Mouse (Mus musculus) heart, postnatal 36 days (tissue): Measurements from ENCODE around the gene Sit1. TPM values are rescaled to one million over a fixed set of nuclear protein-coding genes. Genes with fewer than 3 reads are reported as not detected.

Experiments used
- DNase-seq, 2 experiments: peaks; one replicate each; pipeline ENCODE4 v3.0.0; 2021 to 2022
- intact Hi-C: fragments of 180-260 bp; cut with DNase I; formaldehyde crosslinking; loops from one replicate; pipeline ENCODE4 v1.15.1; 2025
- total RNA-seq, 2 experiments: library from RNA; stranded (reverse); gene quantifications; 2 replicates each; pipeline ENCODE4 v1.2.3; 2021

The Sit1 gene
- total RNA-seq = not detected

DNA sequence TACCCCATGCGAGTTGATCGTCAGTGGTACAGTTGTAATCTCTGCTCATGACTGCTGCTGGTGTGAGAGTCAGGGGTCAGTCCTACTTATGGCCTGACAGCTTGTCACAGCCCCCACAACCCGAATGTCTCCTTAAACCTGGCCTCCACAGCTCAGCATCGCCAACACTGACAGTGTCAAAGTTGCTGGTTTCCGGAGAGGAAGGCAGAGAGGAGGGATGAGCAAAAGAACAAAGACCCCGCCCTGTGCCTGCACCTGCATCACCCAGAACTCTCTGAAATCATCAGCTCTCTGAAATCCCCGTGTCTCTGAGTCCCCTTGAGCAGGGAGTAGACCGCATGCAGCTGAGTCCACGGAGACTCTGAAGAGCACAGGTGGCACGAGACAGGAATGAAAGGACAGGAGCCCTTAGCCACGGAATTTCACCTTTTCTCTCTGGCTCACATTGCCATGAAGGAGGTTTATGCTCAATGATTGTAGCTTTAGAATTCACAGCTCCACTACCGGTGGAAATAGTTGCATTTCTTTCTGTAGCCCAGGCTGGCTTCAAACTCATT is at the start of gene Sit1:
Sit1 (minus strand) TSS at position 200 of the 557 bp plus-strand sequence.
- DNase-seq = no peak
- intact Hi-C loops = no loop called here

DNA sequence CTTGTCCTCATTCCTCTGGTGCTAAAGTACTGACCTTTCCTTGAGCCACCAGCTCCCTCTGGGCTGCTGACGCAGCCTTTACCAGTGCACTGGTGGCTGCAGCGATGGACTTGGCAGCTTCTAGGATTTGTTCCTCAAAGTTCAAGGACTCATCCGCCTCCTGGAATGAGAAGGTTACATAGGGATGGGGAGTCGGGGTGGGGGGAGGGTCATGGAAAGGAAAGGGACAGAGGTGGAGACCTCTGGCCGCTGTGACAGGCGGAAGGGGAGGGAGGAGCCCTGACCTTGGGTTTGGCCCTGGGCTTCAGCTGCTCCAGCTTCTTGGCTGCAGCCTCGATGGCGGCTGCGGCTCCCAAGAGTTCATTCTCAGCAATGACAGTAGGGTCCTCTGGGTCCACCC is 49.7 kb upstream of the Sit1 start:
- DNase-seq = no peak
- intact Hi-C loops = no loop called here

DNA sequence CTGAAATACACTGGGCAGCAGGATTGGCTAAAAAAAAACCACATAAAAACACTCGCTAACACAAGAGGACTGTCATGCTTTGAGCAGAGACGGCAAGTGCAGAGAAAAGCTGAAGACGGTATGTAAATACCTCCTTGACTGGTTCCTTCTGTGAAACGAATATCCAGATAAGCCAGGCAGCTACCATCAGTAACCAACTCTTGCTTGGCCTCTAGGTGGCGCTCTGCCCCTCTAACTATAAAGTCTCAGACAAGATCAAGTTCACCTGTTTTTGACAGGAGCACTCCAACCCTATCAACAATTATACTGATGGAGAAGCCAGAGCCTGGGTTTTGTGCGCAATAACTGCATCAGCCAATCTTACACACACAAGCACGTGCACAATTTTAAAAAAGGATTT is 47.0 kb upstream of the Sit1 start:
- intact Hi-C loops = loop anchor here (2.0 kb wide), 3 partner anchors 30 to 180 kb away; partner anchors contain the start of gene Olfr71
- peak; percentile 75 to 80 for DNase-seq

DNA sequence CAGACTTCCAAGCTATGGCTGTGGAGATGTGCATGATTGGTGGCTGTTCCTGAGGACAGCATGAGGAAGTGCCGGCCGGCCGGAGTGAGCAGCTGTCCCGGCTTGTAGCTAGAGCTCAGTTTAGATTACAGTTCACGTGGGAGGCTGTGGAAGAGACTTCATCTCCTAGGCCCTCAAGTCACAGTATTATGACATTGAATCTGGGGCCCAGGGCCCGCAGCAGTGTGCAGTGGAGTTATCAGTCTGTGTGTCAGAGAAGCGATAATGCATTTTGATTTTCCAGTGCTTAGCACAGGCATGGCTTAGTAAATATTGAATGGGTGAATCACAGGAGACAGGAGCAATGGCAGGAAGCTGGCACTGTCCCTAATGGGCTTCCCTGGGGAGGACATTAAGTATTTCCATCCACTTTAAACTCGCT is 46.6 kb upstream of the Sit1 start:
- intact Hi-C loops = loop anchor here (2.0 kb wide), 3 partner anchors 31 to 181 kb away; partner anchors contain the start of gene Olfr71
- DNase-seq = no peak

DNA sequence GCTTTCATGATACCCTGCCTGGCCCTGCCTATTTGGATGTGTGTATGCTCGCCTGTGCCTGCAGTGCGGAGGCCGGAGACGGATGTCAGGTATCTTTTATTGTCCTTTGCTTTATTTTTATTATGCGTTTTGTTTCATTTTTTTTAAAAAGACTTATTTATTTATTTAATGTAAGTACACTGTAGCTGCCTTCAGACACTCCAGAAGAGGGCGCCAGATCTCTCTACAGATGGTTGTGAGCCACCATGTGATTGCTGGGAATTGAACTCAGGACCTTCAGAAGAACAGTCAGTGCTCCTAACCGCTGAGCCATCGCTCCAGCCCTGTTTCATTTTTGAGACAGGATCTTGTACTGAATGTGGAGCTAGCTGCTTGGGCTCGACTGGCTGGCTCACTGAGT is 45.0 kb upstream of the Sit1 start:
- intact Hi-C loops = no loop called here
- no peak for DNase-seq

DNA sequence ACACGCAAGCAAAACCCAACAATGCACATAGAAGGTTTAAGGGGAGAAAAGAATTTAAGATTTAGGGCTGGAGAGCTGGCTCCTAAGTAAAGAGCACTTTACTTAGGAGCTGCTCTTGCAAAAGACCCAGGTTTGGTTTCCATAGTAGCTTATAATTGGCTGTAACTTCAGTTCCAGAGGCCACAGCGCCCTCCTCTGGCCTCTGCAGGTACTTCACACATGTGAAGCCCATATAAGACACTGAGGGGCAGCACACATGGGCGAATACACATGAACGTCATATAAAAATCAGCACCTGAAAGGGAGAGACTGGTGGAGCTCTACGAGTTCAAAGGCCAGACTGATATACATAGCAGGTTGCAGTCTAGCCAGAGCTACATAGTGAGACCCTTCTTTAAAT is 44.3 kb upstream of the Sit1 start:
- no peak for DNase-seq
- intact Hi-C loops = no loop called here

DNA sequence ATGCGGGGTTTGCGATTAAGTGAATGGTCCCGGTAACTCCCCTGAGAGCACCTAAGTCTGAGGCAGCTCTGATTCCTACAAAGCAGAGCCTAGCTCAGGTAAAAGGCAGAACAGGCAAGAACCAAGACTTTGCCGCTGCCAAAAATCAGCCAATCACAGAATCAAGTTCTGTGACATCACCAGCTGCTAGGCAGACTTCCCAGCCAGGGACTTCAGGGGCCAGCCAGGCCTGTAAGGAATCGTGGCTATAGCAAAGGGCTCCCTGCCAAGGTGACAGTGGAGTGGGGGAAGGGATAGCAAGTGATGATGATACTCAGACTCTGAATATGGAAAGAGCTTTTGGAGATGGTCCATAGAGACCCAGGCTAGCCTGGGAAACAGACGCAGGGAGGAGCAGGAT is 36.4 kb upstream of the Sit1 start:
- intact Hi-C loops = no loop called here

DNA sequence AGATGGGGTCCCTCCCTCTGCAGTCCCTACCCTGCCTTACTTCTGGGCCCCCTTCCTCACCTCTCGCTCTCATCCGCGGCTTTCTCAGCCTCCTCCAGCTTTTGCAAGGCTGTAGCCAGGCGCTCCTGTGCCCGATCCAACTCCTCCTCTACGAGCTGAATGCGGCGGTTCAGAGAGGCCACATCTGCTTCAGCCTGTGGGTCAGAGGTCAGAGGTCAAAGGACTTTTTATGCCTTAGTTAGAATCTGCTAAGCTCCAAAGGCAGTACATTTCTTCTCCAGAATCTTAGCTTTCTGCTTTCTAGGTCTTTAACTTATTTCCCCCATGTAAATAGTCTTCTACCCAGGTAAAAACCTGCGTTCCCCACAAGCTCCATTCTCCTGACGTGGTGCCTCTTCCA is 36.0 kb upstream of the Sit1 start:
- no peak for DNase-seq
- intact Hi-C loops = no loop called here

More for the DNA sequence above, 36.4 kb upstream of the Sit1 start:
- DNase-seq = peak; percentile 93 to 95

DNA sequence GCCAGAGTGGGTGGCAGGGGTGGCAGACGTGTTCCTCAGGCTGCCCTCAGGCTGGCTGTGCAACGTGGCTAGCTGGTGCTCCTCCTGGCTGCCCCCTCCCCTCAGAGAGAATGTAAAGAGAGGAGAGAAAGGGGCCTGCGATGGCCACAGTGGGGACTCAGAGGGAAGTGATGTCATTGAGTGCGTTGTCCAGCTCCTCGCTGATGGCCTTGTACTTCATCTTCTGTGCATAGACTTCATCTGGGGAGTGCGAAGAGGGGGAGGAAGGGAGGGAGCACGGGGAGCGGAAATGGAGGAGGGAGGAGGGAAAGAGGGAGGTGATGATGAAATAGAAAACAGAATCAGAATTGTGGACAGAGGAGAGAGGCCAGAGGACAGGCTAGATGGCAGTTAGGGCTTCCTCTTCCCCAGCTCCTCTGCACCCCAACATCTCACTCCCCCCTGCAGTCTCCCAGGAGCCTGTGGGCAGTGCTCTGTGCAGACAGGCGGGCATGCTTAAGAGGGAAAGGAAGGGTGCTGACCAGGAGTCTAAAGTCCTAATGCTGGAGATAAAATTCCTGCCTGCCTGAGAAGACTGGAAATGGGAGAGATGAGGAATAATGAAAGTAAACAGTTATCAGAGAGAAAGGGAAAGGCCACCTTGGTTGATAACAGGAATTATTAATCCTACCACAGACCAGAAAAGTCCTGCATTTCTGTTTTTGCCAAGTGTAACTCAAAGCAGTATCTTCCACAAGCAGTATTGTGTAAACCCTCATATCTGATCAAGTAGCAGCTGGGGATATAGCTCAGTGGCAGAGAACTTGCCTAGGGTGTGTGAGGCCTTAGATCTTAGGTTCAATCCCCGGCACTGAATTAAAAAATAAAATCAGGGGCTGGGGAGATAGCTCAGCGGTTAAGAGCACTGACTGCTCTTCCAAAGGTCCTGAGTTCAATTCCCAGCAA is 32.5 kb upstream of the Sit1 start:
- no peak for DNase-seq

DNA sequence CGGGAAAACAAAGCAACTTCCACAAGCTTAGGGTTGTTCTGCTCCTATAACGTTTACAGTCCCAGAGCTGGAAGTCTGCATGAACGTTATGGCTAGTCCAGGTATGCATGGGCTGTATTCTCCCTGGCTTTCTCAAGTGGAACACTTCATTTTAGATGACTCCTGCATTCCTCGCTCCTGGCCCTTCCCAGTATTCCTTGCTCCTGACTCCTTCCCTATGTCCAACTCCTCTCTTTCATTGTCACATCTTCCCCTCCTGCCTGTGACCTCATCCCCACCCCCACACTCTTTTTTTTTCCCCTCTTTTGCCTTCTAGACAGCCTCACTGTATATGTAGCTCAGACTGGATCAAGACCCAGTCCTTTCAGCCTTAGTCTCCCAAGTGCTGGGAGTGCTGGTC is 30.3 kb upstream of the Sit1 start:
- DNase-seq = no peak
- intact Hi-C loops = no loop called here

More for the DNA sequence above, 32.5 kb upstream of the Sit1 start:
- intact Hi-C loops = no loop called here

DNA sequence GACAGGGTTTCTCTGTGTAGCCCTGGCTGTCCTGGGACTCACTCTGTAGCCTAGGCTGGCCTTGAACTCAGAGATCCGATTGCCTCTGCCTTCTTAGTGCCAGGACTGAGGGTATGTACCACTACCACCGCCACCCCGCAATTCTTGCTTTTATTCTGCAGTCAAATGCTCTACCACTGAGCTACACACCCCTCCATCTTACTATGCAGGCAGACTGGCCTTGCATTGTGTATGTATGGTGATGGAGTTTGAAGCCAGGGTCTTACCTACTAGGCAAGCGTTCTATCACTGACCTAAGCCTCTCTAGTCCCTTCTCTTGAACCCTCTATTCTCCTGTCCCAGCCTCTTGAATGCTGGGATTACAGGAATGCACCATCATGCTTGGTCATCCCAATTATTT is 29.8 kb upstream of the Sit1 start:
- intact Hi-C loops = no loop called here
- no peak for DNase-seq

DNA sequence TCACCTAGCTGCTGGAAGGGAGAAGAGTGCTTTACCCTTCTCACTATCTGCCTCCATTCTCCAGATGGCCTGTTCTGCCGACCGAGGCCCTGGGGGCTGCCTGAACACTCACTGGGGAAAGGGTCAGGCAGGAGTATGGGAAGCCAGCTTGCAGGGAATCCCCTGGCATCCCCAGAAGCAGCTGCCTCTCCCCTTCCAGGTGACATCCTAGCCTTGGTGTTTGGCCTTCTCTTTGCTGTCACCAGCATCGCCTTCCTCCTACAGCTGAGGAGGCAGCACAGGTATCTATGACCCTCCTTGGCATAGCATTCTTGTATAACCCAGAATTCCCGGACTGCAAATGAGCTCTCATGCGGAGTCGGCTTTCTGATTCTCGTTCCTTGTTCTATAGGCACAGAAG is 29.1 kb upstream of the Sit1 start:
- no peak for DNase-seq
- intact Hi-C loops = no loop called here

DNA sequence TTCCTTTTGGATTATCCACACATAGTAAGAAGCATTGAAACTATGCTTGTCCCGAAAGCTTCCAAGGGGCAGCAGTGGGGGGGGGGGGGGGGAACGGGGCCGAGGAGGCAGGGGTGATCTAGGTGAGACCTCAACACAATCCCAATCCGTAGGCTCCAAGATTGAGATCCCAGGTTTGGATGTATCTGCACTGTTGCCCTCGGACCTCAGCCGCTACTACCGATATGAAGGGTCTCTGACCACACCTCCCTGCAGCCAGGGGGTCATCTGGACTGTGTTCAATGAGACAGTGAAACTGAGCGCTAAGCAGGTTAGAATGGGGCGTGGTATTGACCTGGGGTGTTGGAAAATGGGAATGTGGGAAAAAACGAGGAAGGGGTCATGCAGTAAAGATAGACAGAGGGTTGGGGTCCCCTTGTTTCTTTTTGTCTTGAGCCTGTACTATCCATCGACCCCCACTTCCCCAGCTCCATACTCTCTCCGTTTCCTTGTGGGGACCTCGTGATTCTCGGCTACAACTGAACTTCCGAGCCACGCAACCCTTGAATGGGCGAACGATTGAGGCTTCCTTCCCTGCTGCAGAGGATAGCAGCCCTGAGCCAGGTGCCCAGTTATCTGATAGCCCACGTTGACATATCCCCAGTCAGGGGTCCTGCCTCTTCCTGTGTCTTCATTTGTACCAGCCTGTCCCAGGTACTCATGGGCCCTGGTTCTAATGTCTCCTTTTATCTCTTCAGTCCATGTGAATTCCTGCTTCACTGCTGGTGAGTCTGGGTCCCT is 28.3 kb upstream of the Sit1 start:
- intact Hi-C loops = no loop called here
- no peak for DNase-seq

DNA sequence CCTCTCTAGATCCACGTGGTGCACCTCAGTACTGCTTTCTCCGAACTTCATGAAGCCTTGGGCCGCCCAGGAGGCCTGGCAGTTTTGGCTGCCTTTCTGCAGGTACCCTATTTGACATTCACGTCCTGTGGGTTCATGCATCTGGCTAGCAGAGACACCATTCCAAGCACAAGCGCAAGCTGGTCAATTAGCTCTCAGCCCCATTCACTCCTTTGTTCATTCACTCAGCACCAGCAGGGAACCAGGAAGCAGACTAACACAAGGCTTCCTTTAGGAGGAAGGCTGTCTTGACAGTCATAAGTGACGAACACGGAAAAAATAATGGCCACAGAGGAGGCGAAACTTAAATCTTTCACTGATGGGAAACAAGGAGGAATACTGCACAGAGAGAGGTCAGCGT is 25.6 kb upstream of the Sit1 start:
- DNase-seq = no peak
- intact Hi-C loops = no loop called here

DNA sequence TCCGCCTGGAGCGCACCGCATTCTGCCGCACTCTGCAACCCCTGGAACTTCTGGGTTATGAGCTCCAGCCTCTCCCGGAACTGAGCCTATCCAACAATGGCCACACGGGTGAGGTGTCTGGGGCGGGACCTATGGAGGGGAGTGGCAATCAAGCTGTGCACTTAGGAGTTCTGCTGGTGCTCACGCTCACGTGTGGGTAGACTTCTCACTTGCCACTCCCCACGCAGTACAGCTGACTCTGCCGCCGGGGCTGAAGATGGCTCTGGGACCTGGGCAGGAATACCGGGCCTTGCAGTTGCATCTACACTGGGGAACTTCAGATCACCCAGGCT is 25.1 kb upstream of the Sit1 start:
- intact Hi-C loops = no loop called here
- peak in 1 of 2 experiments; percentile 42 for DNase-seq

DNA sequence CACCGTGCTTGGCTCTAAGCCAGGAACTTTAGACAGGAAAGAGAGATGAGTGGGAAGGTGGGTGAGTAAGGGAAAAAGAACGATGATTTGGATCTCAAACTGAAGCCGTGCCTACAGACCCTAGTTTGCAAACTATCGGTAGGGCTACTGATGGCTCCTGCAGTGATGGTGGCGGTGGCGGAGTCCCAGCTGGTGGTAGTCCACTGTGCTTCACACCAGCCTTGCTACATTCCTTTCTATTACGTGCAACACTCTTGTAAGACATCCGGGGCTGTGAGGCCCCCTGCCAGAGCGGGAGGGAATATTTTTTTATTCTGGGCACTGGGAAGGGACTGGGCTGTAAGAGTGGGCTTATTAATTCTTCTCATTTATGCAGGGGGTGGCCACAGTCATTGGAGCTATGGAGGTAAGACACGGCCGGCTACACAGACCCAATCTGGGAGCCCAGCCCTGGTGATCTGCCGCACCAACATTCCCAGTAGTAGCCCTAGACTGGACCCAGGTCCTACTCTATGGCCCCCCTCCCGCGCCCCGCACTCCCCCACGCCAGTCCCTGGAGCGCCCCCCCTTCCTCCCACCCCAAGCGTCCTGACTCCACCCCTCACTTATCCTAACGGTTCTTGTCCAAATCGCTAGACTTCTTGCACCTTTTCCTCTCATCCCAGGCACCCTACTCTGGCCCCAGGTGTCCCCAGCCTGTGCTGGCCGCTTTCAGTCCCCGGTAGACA is 24.6 kb upstream of the Sit1 start:
- DNase-seq = no peak
- intact Hi-C loops = no loop called here

DNA sequence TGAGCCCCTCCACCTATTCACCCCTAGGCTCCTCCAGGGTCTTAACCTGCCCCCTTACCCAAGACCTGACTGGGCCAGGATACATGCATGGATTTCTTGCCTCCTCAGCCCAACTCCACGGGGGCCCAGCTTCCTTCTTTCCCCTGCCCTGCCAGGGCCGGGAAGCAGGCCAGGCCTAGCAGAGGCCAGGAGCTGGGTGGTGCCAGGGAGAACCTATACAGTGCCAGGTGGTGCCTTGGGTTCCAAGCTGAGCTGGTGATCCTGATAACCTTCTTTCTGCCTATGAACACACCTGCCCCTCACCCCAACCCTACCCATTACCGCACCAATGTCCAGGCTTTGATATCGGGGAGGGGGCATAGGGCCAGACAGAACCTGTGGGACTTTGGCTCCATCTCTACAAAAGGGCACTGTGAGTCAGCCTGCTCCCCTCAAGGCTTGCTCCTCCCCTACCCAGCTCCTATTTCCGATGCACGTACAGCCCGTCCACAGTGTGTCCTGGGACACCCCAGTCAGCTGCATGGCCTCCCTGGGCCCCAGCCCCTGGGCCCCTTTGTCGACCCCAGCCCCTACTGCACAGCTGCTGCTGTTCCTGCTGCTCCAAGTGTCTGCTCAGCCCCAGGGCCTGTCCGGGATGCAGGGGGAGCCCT is 23.1 kb upstream of the Sit1 start, which contains the start of gene Car9:
Car9 (plus strand) TSS at position 431 of the 650 bp plus-strand sequence.
- peak in 1 of 2 experiments; percentile 36 for DNase-seq
- intact Hi-C loops = no loop called here

DNA sequence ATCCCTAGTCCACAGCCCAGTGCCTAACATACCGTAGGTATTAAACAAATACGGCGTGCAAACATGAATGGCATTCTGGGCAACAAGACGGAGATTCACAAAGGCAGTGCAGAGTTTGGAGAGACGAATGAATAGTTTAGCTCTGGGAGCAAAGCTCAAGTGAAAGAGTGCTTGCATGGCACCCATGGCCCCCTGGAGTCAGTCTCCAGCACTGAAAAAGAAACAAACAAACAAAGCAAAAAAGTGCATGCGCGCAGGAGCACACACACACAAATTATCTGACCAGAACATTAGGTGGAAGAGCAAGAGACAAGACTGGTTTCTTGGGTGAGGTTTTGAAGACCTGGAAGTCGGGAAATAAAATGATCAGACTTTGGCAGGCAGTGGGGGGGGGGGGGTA is 22.5 kb upstream of the Sit1 start:
- intact Hi-C loops = no loop called here

DNA sequence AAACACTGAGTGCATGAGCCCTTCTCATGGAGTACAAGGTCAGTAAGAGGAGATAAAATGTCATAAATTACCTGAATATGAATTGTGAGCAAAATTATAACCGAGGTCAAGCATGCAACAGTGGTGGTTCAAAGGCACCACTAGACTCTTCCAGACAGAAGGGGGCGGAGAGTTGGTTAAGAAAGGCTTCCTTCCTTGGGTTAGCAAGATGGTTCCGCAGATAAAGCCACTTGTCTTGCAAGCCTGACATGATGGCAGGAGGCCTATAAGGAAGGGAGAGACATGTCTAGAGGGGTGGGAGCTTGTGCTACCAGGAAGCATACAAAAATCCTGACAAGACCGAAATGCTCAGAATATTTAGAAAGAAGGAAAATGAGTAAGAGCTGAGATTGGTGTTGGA is 20.7 kb upstream of the Sit1 start:
- intact Hi-C loops = no loop called here
- DNase-seq = no peak

More for the DNA sequence above, 22.5 kb upstream of the Sit1 start:
- no peak for DNase-seq

DNA sequence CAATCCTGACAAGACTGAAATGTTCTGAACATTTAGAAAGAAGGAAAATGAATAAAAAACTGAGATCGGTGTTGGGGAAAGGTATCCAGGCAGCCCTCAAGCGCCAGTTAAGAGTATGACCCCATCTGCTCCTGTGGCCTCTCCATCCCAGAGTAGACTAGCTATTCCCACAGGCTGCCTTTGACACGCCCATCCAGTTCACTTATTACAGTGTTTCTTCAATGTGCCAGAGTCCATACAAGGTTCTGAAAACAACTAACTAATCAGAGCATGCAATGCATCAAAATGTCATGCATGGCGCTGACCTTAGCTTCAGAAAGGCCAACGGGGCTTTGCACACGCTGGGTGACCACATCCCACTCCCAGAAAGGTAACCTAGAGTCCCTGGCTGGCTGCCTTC is 20.0 kb upstream of the Sit1 start:
- intact Hi-C loops = no loop called here
- DNase-seq = no peak
